Comparison of ENCODE assay signal across 9 mouse cellular contexts in genomic region chr12:39957931-39958671, GRCm38 (mm10).
A peak's percentile ranks its signal among the peaks of the same experiment; 100 is the strongest.
DNase-seq lines count a peak whose midpoint lies in the region; ATAC-seq and TF ChIP-seq lines count a peak whose summit lies in the region.
"Had no signal": no experiment of that assay in that cellular context is flagged by ENCODE, and none has a peak within 500 bp of the region (broad histone marks: within the 10 kb centered on the region; RNA-seq: fewer than 3 reads in every experiment).

No protein-coding gene starts in this region.

- no peak overlapping the region for H3K4me3 ChIP-seq in heart, embryonic 13.5 days
- H3K4me3 ChIP-seq in heart, embryonic 11.5 days (ENCODE audit: low read depth, low read length) = no peak overlapping the region
- H3K4me3 ChIP-seq in forebrain, embryonic 14.5 days (ENCODE audit: low read depth, low read length) = no peak overlapping the region
- H3K4me3 ChIP-seq: embryonic facial prominence, embryonic 13.5 days had no signal

- peak; percentile 48 for DNase-seq in Patski (ENCODE audit: low read depth, low spot score)
- peak; percentile 97 for DNase-seq in forebrain, embryonic 14.5 days (ENCODE audit: low spot score)
- DNase-seq in layer of hippocampus, adult 8-10 months (ENCODE audit: low spot score in 2 of 2) = peak; percentile 29 to 41
- DNase-seq in thymus, postnatal 25 days = no peak

- H3K4me2 ChIP-seq in heart, embryonic 13.5 days = no peak overlapping the region
- no peak overlapping the region for H3K4me2 ChIP-seq in heart, embryonic 11.5 days
- no peak overlapping the region for H3K4me2 ChIP-seq in forebrain, embryonic 14.5 days (ENCODE audit: low read length)
- H3K4me2 ChIP-seq: embryonic facial prominence, embryonic 13.5 days had no signal

- ATAC-seq in heart, embryonic 13.5 days (ENCODE audit: extremely low read depth, insufficient number of reproducible peaks, low FRiP score, low TSS enrichment) = no peak
- ATAC-seq in heart, embryonic 11.5 days (replicated peaks; ENCODE audit: insufficient number of reproducible peaks, low FRiP score, low TSS enrichment) = no peak
- ATAC-seq in Patski = peak; percentile 65
- peak; percentile 88 for ATAC-seq in forebrain, embryonic 14.5 days
- no peak for ATAC-seq in erythroblast, adult 5-6 weeks (replicated peaks; ENCODE audit: low FRiP score, poor library complexity, severe bottlenecking)
- ATAC-seq in granulocyte monocyte progenitor cell, adult 5-6 weeks (replicated peaks; ENCODE audit: poor library complexity, severe bottlenecking) = no peak

- H3K36me3 ChIP-seq in heart, embryonic 13.5 days = no peaks in the 10 kb centered on the region
- H3K36me3 ChIP-seq in heart, embryonic 11.5 days (ENCODE audit: control insufficient read depth, insufficient read depth, low read length) = no peaks in the 10 kb centered on the region
- H3K36me3 ChIP-seq in forebrain, embryonic 14.5 days (ENCODE audit: control insufficient read depth, insufficient read depth, low read length) = no peaks in the 10 kb centered on the region
- H3K36me3 ChIP-seq: embryonic facial prominence, embryonic 13.5 days had no signal

- no peaks in the 10 kb centered on the region for H3K27me3 ChIP-seq in heart, embryonic 13.5 days (replicated peaks)
- no peaks in the 10 kb centered on the region for H3K27me3 ChIP-seq in heart, embryonic 11.5 days (ENCODE audit: control insufficient read depth, insufficient read depth, low read length)
- H3K27me3 ChIP-seq in Patski = no peaks in the 10 kb centered on the region
- no peaks in the 10 kb centered on the region for H3K27me3 ChIP-seq in forebrain, embryonic 14.5 days (replicated peaks; ENCODE audit: control insufficient read depth, insufficient read depth, low read length)
- H3K27me3 ChIP-seq: embryonic facial prominence, embryonic 13.5 days had no signal

- peaks cover 15% of the 10 kb centered on the region for H3K4me1 ChIP-seq in heart, embryonic 13.5 days
- H3K4me1 ChIP-seq in heart, embryonic 11.5 days (ENCODE audit: control insufficient read depth, insufficient read depth, low read length) = no peaks in the 10 kb centered on the region
- H3K4me1 ChIP-seq in forebrain, embryonic 14.5 days (ENCODE audit: control insufficient read depth, insufficient read depth, low read length) = peaks cover 9% of the 10 kb centered on the region; the same call in 1 of the 2 replicates

- peaks cover 9% of the 10 kb centered on the region for H3K9me3 ChIP-seq in heart, embryonic 13.5 days
- no peaks in the 10 kb centered on the region for H3K9me3 ChIP-seq in heart, embryonic 11.5 days (replicated peaks; ENCODE audit: control insufficient read depth, low read length)
- H3K9me3 ChIP-seq in forebrain, embryonic 14.5 days (replicated peaks; ENCODE audit: control insufficient read depth, low read length) = no peaks in the 10 kb centered on the region
- H3K9me3 ChIP-seq: embryonic facial prominence, embryonic 13.5 days had no signal

- CTCF ChIA-PET in Patski (lab: Charles Lee) = no interaction called here

- no peak for TF ChIP-seq CTCF in Patski (IDR thresholded peaks at IDR 0.05)

- 57% methylated on average over 8 of the region's 8 CpGs for WGBS in heart, embryonic 13.5 days
- WGBS in heart, embryonic 11.5 days (ENCODE audit: insufficient replicate concordance) = 68% methylated on average over 8 of the region's 8 CpGs
- WGBS in forebrain, embryonic 14.5 days = 15% methylated on average over 8 of the region's 8 CpGs

- peak overlapping the region; percentile 38 for H3K27ac ChIP-seq in heart, embryonic 13.5 days (replicated peaks)
- H3K27ac ChIP-seq in heart, embryonic 11.5 days (ENCODE audit: low read depth, low read length) = no peak overlapping the region
- no peak overlapping the region for H3K27ac ChIP-seq in forebrain, embryonic 14.5 days (ENCODE audit: low read depth, low read length)
- H3K27ac ChIP-seq: embryonic facial prominence, embryonic 13.5 days had no signal

- no peak overlapping the region for H3K9ac ChIP-seq in heart, embryonic 13.5 days
- no peak overlapping the region for H3K9ac ChIP-seq in heart, embryonic 11.5 days (ENCODE audit: low read depth, low read length)
- no peak overlapping the region for H3K9ac ChIP-seq in forebrain, embryonic 14.5 days (ENCODE audit: low read length)
- H3K9ac ChIP-seq: embryonic facial prominence, embryonic 13.5 days had no signal

- POLR2A ChIA-PET in Patski (lab: Charles Lee) = no interaction called here

- in situ Hi-C loops in Patski (cut with MboI; ENCODE audit: low pct_unique_long_range_greater_than_20kb) = no loop called here

Comparison
In these comparisons a context has a peak if more than half of its experiments do, and no peak if none do; other contexts are left out.
1. ATAC-seq: peak in Patski (single experiment) and forebrain, embryonic 14.5 days (single experiment); none in heart, embryonic 13.5 days (single experiment), heart, embryonic 11.5 days (single experiment), erythroblast, adult 5-6 weeks (single experiment) and granulocyte monocyte progenitor cell, adult 5-6 weeks (single experiment).